Mouse (Mus musculus) liver, embryonic 14.5 days (tissue): ENCODE data around the gene Inha.

Experiments
- CTCF ChIP-seq: IDR thresholded peaks from 2 replicates; pipeline ENCODE4 v1.5.1; 2016; ENCODE audit warnings: antibody characterized with exemption, low read depth, control low read depth
- EP300 ChIP-seq: IDR thresholded peaks from 2 replicates; pipeline ENCODE4 v1.6.1; 2016; ENCODE audit warnings: antibody characterized with exemption, low read depth

DNA sequence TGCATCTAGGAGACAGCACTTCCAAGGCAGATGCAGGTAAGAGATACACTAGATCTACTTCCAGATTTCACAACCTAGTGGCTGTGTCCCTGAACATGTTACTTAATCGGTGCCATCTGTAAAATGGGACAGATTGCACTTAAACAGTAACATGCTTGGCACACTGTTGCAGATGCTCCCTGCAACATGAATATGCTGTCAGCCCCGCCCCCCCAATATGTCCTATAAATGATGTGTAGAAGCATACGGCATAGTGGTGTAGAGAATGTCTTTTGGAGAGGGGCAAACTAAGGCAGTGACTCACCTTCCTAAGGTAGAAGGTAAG is 28.9 kb upstream of the Inha start:
- TF ChIP-seq EP300: no peak
- no peak for TF ChIP-seq CTCF
